Mouse (Mus musculus) neutrophil, adult 83 days (primary cell): Measurements from ENCODE around the gene CK137956. TPM values are rescaled to one million over a fixed set of nuclear protein-coding genes. Genes with fewer than 3 reads are reported as not detected.

Experiments
- total RNA-seq, 2 experiments: library from RNA; stranded (reverse); gene quantifications; one replicate each; pipeline ENCODE4 v1.2.4; 2023

Gene CK137956
- total RNA-seq, result not detected

DNA sequence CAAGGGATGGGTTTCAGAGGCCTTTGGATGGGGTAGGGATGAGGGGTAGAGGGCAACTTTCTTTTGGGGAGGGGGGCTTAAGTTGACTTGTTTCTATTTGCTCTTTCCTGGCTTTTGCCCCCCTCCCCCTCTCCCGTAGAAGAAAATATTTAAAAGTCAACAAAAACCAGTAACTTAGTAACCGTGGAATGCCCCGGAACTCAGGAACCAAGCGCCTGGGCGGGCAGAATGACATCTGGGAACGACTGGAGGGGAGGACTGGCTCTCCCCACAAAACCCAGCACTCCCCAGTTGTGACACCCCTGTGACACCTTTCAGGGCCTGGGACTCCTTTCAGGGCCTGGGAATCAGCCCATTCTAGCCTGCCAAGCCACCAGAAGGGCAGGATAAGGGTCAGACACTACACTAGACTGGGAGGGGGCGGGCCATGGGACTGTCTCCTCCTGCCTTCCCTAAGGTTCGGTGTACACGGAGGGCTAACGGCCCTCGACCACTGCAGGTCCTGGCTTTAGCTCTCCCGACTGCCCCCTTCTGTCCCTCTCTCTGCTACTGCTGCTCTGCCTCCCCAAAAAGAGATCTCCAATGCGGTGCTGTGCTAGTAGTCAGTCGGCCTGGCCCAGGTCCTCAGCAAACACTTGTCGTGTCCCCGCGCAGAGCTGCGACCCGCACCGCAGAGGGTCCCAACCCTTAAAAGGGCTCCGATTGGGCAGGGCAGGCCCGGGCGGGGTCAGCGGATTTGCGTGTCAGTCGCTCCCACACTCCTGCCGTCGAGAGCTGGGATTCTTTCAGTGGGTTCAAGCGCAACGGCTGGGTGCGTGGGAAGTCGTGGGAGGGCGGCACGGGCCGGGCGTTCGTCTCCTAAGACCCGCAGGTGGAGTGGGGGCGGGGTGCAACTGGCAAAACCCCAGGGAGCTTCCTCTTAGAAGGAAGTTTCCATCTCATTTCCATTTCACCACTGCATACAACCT lies at the start of gene CK137956:
TSS of gene CK137956 (minus strand) at position 51 of the 968 bp plus-strand sequence.

DNA sequence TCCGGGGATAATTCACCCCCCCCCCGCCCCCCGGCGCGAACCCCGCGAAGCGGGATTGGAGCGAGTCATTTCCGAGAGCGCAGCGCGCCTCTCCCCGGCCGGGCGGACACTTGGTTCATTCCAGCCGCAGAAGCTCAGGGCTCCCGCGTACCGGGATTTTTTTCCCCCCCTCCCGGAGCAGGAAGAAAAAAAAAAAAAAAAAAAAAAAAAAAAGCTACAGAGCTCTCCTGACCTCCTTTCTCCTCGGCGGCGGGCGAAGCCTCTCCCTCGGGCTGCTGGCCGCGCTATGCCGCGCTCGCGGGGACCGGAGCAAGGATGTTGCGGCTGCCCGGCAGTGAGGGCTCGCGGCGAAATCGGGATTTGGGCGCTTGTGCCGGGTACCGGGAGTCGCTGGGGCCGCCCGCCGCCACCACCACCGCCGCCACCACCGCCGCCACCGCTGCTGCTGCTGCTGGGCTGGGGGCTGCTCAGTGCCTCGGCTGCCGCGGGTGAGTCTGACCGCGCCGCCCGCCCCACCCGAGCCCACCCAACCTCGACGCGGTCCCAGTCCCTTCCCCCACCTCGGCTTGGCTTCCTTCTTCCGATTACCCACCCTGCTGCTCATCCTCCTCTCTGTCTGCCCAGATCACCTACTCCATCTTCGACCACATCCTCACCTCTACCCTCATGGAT lies 17.2 kb upstream of the CK137956 start, which contains the start of gene Csmd2:
TSS of gene Csmd2 (plus strand) at position 74 of the 672 bp plus-strand sequence.

Other genes with a start within 250 kb of the CK137956 start
- not detected for gene Csmd2, start 16.9 kb upstream of the CK137956 start, total RNA-seq